Mouse (Mus musculus) CH12.LX (cell line): ENCODE measurements around the gene Cyp26a1. TPM values are rescaled to one million over a fixed set of nuclear protein-coding genes. Genes with fewer than 3 reads are reported as not detected.

Experiments used
- DNase-seq: peaks from one replicate; pipeline ENCODE4 v3.0.0-alpha.2; 2013; ENCODE audit errors: extremely low read depth
- H3K27ac ChIP-seq: 2 replicates; pipeline ENCODE4 v1.5.1; 2012; ENCODE audit warnings: low read depth, mild to moderate bottlenecking, control low read depth, moderate library complexity; ENCODE audit not compliant: insufficient read depth
- H3K27me3 ChIP-seq: replicated peaks from 2 replicates; pipeline ENCODE3; 2012; ENCODE audit warnings: inconsistent platforms
- H3K36me3 ChIP-seq, 2 experiments: replicated peaks in 1 of 2; 2 replicates each; pipeline versions ENCODE3 to v1.6.1; 2012; ENCODE audit warnings: inconsistent platforms in 1 of 2, low read length in 1 of 2, mild to moderate bottlenecking in 1 of 2, mixed read lengths in 1 of 2, moderate library complexity in 1 of 2; ENCODE audit not compliant: control insufficient read depth in 1 of 2, insufficient read depth in 1 of 2
- H3K4me1 ChIP-seq, 2 experiments: 2 replicates each; pipeline ENCODE4 v1.6.1; 2012; ENCODE audit warnings: inconsistent platforms in 1 of 2, moderate library complexity in 1 of 2; ENCODE audit not compliant: insufficient read depth in 2 of 2, control insufficient read depth in 1 of 2
- H3K4me2 ChIP-seq: 2 replicates; pipeline ENCODE4 v1.6.1; 2012; ENCODE audit warnings: low read depth, mild to moderate bottlenecking, control low read depth; ENCODE audit not compliant: poor library complexity, insufficient read depth, severe bottlenecking
- H3K4me3 ChIP-seq, 3 experiments: fragments of 150-350 bp in 1 of 3; sonication (generic) in 1 of 3; replicated peaks in 1 of 3; 2 replicates each; pipeline versions ENCODE3 to v1.5.1; 2011 to 2012; ENCODE audit warnings: low read depth in 2 of 3, low read length in 2 of 3, mild to moderate bottlenecking in 2 of 3, moderate library complexity in 2 of 3, control low read depth in 1 of 3, improper control_type of control experiment in 1 of 3, inconsistent platforms in 1 of 3, mixed read lengths in 1 of 3; ENCODE audit not compliant: poor library complexity in 1 of 3
- H3K79me2 ChIP-seq: replicated peaks from 2 replicates; pipeline ENCODE4 v1.6.1; 2012; ENCODE audit warnings: mild to moderate bottlenecking, moderate library complexity; ENCODE audit not compliant: control insufficient read depth, poor library complexity, insufficient read depth, severe bottlenecking; ENCODE audit errors: extremely low read depth
- H3K9ac ChIP-seq: 2 replicates; pipeline ENCODE4 v1.6.1; 2012; ENCODE audit warnings: low read depth, mild to moderate bottlenecking, control low read depth, moderate library complexity; ENCODE audit not compliant: insufficient read depth
- H3K9me3 ChIP-seq: replicated peaks from 2 replicates; pipeline ENCODE3; 2012; ENCODE audit warnings: low read length, inconsistent platforms, mixed read lengths
- E2F4 ChIP-seq: IDR thresholded peaks from 2 replicates; pipeline ENCODE4 v1.6.1; 2011; ENCODE audit warnings: low read depth, low read length, improper control_type of control experiment; ENCODE audit not compliant: insufficient replicate concordance
- ELF1 ChIP-seq: IDR thresholded peaks from 2 replicates; pipeline ENCODE4 v1.6.1; 2014; ENCODE audit warnings: low read depth, mild to moderate bottlenecking, inconsistent platforms, low read length, improper control_type of control experiment
- ETS1 ChIP-seq: conservative IDR thresholded peaks from 2 replicates; pipeline ENCODE4 v1.6.1; 2012; ENCODE audit warnings: low read depth, mild to moderate bottlenecking, inconsistent platforms, low read length, improper control_type of control experiment, moderate library complexity
- IRF4 ChIP-seq: IDR thresholded peaks from 2 replicates; pipeline ENCODE4 v1.6.1; 2014; ENCODE audit warnings: low read depth, mild to moderate bottlenecking, inconsistent platforms, low read length, improper control_type of control experiment
- JUND ChIP-seq: conservative IDR thresholded peaks from 2 replicates; pipeline ENCODE4 v1.6.1; 2011; ENCODE audit warnings: low read depth, low read length, improper control_type of control experiment
- KAT2A ChIP-seq: IDR thresholded peaks from 2 replicates; pipeline ENCODE4 v1.6.1; 2012; ENCODE audit warnings: low read length, improper control_type of control experiment, inconsistent platforms; ENCODE audit not compliant: insufficient replicate concordance
- MAZ ChIP-seq: IDR thresholded peaks from 2 replicates; pipeline ENCODE4 v1.6.1; 2012; ENCODE audit warnings: low read depth, mild to moderate bottlenecking, inconsistent platforms, low read length, improper control_type of control experiment, moderate library complexity
- MXI1 ChIP-seq: IDR thresholded peaks from 2 replicates; pipeline ENCODE4 v1.6.1; 2011; ENCODE audit warnings: mild to moderate bottlenecking, low read depth, low read length, improper control_type of control experiment
- NELFE ChIP-seq: IDR thresholded peaks from 2 replicates; pipeline ENCODE4 v1.6.1; 2011; ENCODE audit warnings: low read depth, low read length, improper control_type of control experiment
- PAX5 ChIP-seq: IDR thresholded peaks from 2 replicates; pipeline ENCODE4 v1.6.1; 2012; ENCODE audit warnings: low read length, inconsistent platforms, mixed read lengths
- POLR2A ChIP-seq: IDR thresholded peaks from 2 replicates; pipeline ENCODE4 v1.6.1; 2011; ENCODE audit warnings: low read depth, mild to moderate bottlenecking, improper control_type of control experiment, low read length
- RAD21 ChIP-seq: IDR thresholded peaks from 2 replicates; pipeline ENCODE4 v1.6.1; 2011; ENCODE audit warnings: low read depth, mild to moderate bottlenecking, low read length, improper control_type of control experiment, moderate library complexity
- RCOR1 ChIP-seq: conservative IDR thresholded peaks from 2 replicates; pipeline ENCODE4 v1.6.1; 2012; ENCODE audit warnings: low read depth, mild to moderate bottlenecking, inconsistent platforms, low read length, improper control_type of control experiment
- SIN3A ChIP-seq: IDR thresholded peaks from 2 replicates; pipeline ENCODE4 v1.6.1; 2012; ENCODE audit warnings: low read length, improper control_type of control experiment, inconsistent platforms
- TBP ChIP-seq: conservative IDR thresholded peaks from 2 replicates; pipeline ENCODE4 v1.6.1; 2011; ENCODE audit warnings: low read depth, low read length, improper control_type of control experiment
- UBTF ChIP-seq: IDR thresholded peaks from 2 replicates; pipeline ENCODE4 v1.6.1; 2012; ENCODE audit warnings: low read depth, mild to moderate bottlenecking, inconsistent platforms, low read length, improper control_type of control experiment, moderate library complexity
- USF1 ChIP-seq: IDR thresholded peaks from 2 replicates; pipeline ENCODE4 v1.6.1; 2014; ENCODE audit warnings: low read depth, mild to moderate bottlenecking, inconsistent platforms, low read length, improper control_type of control experiment
- USF2 ChIP-seq: conservative IDR thresholded peaks from 2 replicates; pipeline ENCODE4 v1.6.1; 2011; ENCODE audit warnings: low read depth, low read length, improper control_type of control experiment
- ZC3H11A ChIP-seq: IDR thresholded peaks from 2 replicates; pipeline ENCODE4 v1.6.1; 2012; ENCODE audit warnings: low read depth, mild to moderate bottlenecking, inconsistent platforms, low read length, improper control_type of control experiment
- ZNF384 ChIP-seq: IDR thresholded peaks from 2 replicates; pipeline ENCODE4 v1.6.1; 2012; ENCODE audit warnings: low read depth, low read length, improper control_type of control experiment, inconsistent platforms
- dilution Hi-C: fragments of 300-500 bp; cut with MboI; formaldehyde crosslinking; loops from 2 replicates; pipeline ENCODE4 v1.14.3; 2020; ENCODE audit warnings: low sequenced_read_pairs; ENCODE audit not compliant: extremely low pct_unique_long_range_greater_than_20kb, extremely low pct_ligation_motif_present
- in situ Hi-C: fragments of 300-500 bp; cut with MboI; formaldehyde crosslinking; loops from 3 replicates; pipeline ENCODE4 v1.14.3; 2019; ENCODE audit warnings: low sequenced_read_pairs, low pct_ligation_motif_present, low pct_unique_long_range_greater_than_20kb, mixed read lengths
- polyA plus RNA-seq: library from polyadenylated mRNA; unstranded; fragments of >175 nt; gene quantifications from 2 replicates; pipeline ENCODE4 v1.2.1, GENCODE M21; 2012; ENCODE audit warnings: low read depth; ENCODE audit not compliant: insufficient read length
- total RNA-seq, 2 experiments: library from RNA; depleted of rRNA; stranded (reverse); fragments of 300-350 nt in 1 of 2; fragments of >200 nt in 1 of 2; gene quantifications; 2 replicates each; pipeline ENCODE4 v1.2.3; 2012 to 2014

Gene Cyp26a1
- total and polyA plus RNA-seq, 3 experiments = 0.17 TPM; not detected in 2

GRCm38 (mm10) chr19:37715980-37716379 is 18.4 kb downstream of the Cyp26a1 start:
- no peak overlapping the region for H3K9ac ChIP-seq
- in situ Hi-C loops (loop anchor here (25.0 kb wide), 1 partner anchor 121 kb away; no protein-coding TSS in a partner anchor), dilution Hi-C loops (no loop called here)
- H3K4me1 ChIP-seq = peaks cover 8 to 28% of the 10 kb centered on the region in 2 experiments
- H3K4me2 ChIP-seq = no peak overlapping the region
- H3K79me2 ChIP-seq = no peaks in the 10 kb centered on the region
- H3K9me3 ChIP-seq = no peaks in the 10 kb centered on the region
- H3K27ac ChIP-seq = no peak overlapping the region
- no peak overlapping the region for H3K4me3 ChIP-seq
- DNase-seq = no peak
- no peaks in the 10 kb centered on the region for H3K27me3 ChIP-seq
- no peaks in the 10 kb centered on the region for H3K36me3 ChIP-seq
- no peak for TF ChIP-seq UBTF
- no peak for TF ChIP-seq RAD21
- TF ChIP-seq ETS1 = no peak
- no peak for TF ChIP-seq ELF1
- TF ChIP-seq PAX5 = no peak
- no peak for TF ChIP-seq E2F4
- TF ChIP-seq TBP = no peak
- no peak for TF ChIP-seq MAZ
- no peak for TF ChIP-seq ZC3H11A
- no peak for TF ChIP-seq KAT2A
- no peak for TF ChIP-seq SIN3A
- TF ChIP-seq NELFE = no peak
- no peak for TF ChIP-seq IRF4
- TF ChIP-seq POLR2A = no peak
- no peak for TF ChIP-seq MXI1
- no peak for TF ChIP-seq ZNF384
- TF ChIP-seq, all 38 proteins: peak for 0

GRCm38 (mm10) chr19:37716524-37717175 is 19.1 kb downstream of the Cyp26a1 start:
- TF ChIP-seq PAX5 = no peak
- no peak for TF ChIP-seq RCOR1
- no peak for TF ChIP-seq MAZ
- TF ChIP-seq IRF4 = no peak
- TF ChIP-seq USF2 = no peak
- no peak for TF ChIP-seq JUND
- no peak for TF ChIP-seq USF1
- TF ChIP-seq ZC3H11A = no peak
- no peak for TF ChIP-seq RAD21
- Histone ChIP-seq H3K4me2 (no peak overlapping the region), H3K27me3 (no peaks in the 10 kb centered on the region), H3K9ac (no peak overlapping the region), H3K9me3 (no peaks in the 10 kb centered on the region), H3K36me3 (no peaks in the 10 kb centered on the region), H3K79me2 (no peaks in the 10 kb centered on the region), H3K27ac (no peak overlapping the region), H3K4me3 (no peak overlapping the region), H3K4me1 (peaks cover 8 to 30% of the 10 kb centered on the region in 2 experiments)
- DNase-seq = no peak
- in situ Hi-C loops = loop anchor here (25.0 kb wide), 1 partner anchor 121 kb away; no protein-coding TSS in a partner anchor
- dilution Hi-C loops = no loop called here
